Mouse (Mus musculus): ENCODE measurements around the gene Sdf4.

GRCm38 (mm10) chr4:155983788-155984187 lies 8.9 kb upstream of the Sdf4 start:
- no peak for TF ChIP-seq CTCF (IDR thresholded peaks at IDR 0.05)
- no peak for TF ChIP-seq POLR2A (IDR thresholded peaks at IDR 0.05; ENCODE audit: insufficient read depth, low read depth, low read length)

Data from heart, adult 2 months (tissue).